Mouse (Mus musculus) gastrocnemius, postnatal 36 days (tissue): Measurements from ENCODE around the gene Arhgap24. TPM values are rescaled to one million over a fixed set of nuclear protein-coding genes. Genes with fewer than 3 reads are reported as not detected.
"Not testable (repeated sequence)": the region's sequence is repeated elsewhere in the genome, so short reads cannot be mapped to it uniquely, and the experiment has no call there.

Experiments used
- DNase-seq, 2 experiments: peaks; one replicate each; pipeline ENCODE4 v3.0.0; 2022
- intact Hi-C: fragments of 180-260 bp; cut with DNase I; formaldehyde crosslinking; loops from one replicate; pipeline ENCODE4 v1.15.1; 2025
- total RNA-seq, 2 experiments: library from RNA; stranded (reverse); gene quantifications; 2 replicates each; pipeline ENCODE4 v1.2.3; 2021

Gene Arhgap24
- total RNA-seq, 2 experiments from 2014 or later, result 17.6 to 18.5 TPM

DNA sequence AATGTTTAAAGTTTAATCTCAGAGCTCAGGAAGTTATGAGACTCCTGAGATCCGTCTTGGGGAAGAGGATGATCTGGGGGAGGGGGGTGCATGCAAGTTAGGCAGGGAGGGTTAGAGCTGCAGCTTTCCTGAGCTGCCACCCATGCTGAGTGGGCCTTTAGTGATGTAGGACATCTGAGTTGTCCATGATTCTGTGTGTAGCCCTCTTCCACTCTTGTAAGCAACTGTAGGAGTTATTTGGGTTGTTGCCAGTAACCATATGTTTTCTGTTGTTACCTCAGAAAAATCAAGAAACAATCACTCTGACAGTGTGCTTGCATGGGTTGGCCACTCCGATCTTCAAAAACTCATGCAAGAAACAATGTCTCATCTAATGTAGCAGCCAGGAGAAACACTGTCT is 370.6 kb downstream of the Arhgap24 start:
- no peak for DNase-seq
- intact Hi-C loops, result no loop called here

- DNase-seq, result no peak
- intact Hi-C loops, result no loop called here
Observed at GRCm38 (mm10) chr5:102853750-102854149, 372.6 kb downstream of the Arhgap24 start.

- DNase-seq, result no peak
- intact Hi-C loops, result no loop called here
Observed at GRCm38 (mm10) chr5:102855805-102856204, 374.6 kb downstream of the Arhgap24 start.

DNA sequence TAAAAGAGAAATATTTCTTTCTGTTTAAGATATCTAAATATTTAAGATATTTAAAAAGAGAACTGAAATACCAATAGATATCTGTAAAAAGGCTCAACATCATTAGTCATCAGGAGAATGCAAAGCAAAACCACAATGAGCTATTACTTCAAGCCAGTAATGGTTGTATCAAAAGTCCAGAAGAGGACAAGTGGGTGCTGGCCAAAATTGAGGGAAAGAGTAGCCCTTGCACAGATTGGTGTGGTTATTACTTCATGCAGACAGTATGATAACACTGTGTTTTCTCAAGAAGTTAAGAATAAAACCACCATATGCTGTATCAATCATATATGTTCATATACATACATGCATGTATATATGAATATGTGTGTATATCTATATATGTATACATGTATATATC is 376.9 kb downstream of the Arhgap24 start:
- no peak for DNase-seq
- intact Hi-C loops, result no loop called here

DNA sequence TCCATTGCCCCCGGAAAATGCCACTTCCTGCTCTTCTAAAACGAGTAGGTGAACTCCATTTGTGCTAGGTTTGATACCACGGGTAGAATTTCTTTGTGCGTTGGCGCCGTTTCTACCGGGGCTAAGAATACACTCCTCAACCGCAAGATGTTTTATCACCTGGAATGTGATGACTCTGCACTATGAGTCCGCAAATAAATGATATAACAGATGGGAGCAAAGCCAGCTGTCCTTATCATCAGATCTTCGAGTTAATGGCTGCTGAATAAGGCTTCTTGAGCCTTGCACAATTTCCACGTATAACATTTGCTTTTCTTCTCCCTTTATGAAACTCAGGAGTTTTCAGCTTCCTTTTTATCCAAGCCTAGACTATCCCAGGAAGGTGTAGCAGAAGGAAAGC is 378.6 kb downstream of the Arhgap24 start:
- intact Hi-C loops, result no loop called here
- no peak for DNase-seq

- DNase-seq, result no peak
- intact Hi-C loops, result no loop called here
Observed at GRCm38 (mm10) chr5:102868196-102868595, 387.0 kb downstream of the Arhgap24 start.

GRCm38 (mm10) chr5:102872996-102873395 is 391.8 kb downstream of the Arhgap24 start:
- not testable (repeated sequence) for DNase-seq
- intact Hi-C loops, result loop anchor here (5.0 to 10.0 kb wide), 2 partner anchors 108 to 666 kb away; no protein-coding TSS in a partner anchor

DNA sequence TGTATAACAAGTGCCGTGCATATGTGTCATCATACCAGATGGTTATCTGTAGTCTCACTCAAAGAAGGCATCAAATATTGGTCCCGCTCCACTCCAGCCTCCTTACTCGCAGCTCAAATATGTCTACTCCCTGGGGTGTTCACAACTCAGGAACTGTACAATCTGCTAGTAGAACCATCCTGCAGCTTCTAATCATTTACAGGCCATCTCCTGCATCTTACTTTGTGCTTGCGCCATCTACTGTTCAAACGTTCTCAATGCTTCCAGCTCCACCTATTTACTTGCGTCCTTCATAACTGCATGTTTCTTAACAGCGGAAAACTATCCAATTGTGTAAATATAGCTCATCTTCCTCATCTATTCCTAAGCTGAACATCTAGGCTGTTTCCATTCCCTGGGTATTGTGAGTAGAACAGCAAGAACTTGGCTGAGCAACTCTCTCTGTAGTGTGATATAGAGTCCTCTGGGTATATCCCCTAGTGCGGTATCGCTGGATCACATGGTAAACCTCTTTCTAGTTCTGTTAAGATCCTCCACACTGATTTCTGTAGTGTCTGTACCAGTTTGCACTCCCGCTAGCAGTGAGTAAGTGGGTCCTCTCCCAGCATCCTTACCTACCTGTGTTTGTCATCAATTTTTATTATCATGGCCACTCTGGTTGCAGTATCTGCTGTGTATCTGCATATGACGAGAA is 393.6 kb downstream of the Arhgap24 start:
- intact Hi-C loops, result loop anchor here (5.0 to 10.0 kb wide), 2 partner anchors 110 to 667 kb away; no protein-coding TSS in a partner anchor
- peak in 1 of 2 experiments; percentile 16 for DNase-seq

DNA sequence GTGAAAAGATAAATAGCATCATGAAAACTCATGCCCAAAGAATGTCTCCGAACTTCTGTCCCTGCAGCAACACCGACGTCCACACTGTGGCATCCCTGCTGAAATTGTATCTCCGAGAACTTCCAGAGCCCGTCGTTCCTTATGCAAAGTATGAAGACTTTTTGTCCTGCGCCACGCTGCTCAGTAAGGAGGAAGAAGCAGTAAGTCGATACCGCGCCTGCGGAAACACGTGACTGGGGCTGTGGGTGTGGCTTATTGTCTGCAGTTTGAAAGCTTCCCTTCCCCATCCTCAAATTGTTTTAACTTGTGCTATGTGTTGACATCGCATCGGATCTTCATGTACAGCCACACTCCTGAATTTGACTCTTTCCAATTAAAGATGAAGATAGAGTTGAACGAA is 394.4 kb downstream of the Arhgap24 start:
- intact Hi-C loops, result loop anchor here (2.0 to 10.0 kb wide), 2 partner anchors 111 to 171 kb away; no protein-coding TSS in a partner anchor
- no peak for DNase-seq

DNA sequence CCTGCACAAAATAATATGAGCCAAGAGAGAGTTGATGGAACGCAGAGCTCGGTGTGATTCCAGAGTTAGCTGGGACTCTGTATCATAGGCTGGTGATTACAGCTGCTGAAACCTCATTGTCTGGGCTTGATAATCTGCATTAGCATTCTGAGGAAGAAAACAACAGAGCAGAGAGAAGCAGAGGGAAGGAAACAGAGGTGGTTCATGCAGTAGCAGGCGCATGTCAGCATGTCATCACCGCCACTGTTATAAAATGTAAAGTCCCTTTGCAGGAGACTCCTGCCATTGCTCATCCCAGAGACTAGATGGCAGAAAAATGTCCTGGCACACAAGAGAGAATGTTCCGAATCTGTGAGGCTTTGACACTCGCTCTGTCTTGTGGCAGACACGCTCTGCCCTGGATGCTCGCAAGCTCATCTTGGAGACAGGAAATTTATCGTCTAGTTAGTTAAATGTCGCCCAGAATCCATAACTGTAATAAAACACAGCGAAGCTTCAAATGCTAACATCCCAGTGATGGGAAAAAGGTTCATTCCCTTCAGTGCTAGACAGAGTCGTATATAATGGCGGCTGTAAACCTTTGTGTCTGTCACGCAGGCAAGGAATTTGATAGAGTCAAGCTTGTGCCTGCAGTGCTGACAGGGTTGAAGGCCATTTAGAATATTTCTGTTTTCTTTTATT is 407.4 kb downstream of the Arhgap24 start:
- DNase-seq, result no peak
- intact Hi-C loops, result no loop called here

DNA sequence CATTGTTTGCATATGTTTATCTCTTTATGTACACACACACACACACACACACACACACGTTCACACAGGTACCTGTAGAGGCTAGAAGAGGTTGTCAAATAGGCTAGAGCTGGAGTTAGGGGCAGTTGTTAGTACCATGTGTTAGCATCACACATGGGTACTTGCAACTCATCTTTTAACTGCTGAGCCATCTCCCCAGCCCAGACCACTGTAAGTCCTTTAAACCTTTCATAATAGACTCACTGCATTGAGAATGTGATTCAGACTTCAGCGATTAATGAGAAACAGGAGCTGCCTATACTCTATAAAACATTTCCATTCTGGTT is 407.9 kb downstream of the Arhgap24 start:
- intact Hi-C loops, result no loop called here
- DNase-seq, result no peak

- intact Hi-C loops, result no loop called here
- no peak for DNase-seq
Observed at GRCm38 (mm10) chr5:102892226-102892625, 411.0 kb downstream of the Arhgap24 start.

GRCm38 (mm10) chr5:102898301-102898700 is 417.1 kb downstream of the Arhgap24 start:
- intact Hi-C loops, result no loop called here
- DNase-seq, result no peak

DNA sequence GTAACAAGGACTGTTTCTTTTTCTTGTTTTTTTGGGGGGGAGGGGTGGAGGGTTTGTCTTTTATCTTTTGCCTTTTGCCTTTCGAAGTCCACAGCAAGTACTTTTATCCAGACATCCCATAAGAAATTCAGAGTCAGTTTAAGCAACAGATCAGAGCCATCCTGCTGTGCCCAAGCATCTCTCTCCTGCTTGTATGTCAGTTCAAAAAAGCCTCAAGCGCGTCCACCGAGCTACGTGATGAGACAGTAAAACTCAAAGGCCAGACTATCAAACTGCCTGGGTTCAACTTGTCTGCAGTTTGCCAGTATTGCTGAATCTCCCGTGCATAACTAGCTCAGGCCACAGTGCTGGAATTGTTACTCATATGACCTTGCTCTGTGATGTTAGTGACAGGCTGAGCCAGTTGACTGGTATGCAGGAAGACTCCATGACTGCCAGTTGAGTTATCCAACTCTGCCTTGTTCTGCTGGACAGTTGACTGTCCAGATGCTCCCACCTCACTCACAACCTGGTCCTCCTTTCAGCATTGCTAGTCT is 418.6 kb downstream of the Arhgap24 start:
- no peak for DNase-seq
- intact Hi-C loops, result no loop called here

- intact Hi-C loops, result no loop called here
- DNase-seq, result no peak
Observed at GRCm38 (mm10) chr5:102901176-102901575, 420.0 kb downstream of the Arhgap24 start.

- no peak for DNase-seq
- intact Hi-C loops, result no loop called here
Observed at GRCm38 (mm10) chr5:102903487-102903886, 422.3 kb downstream of the Arhgap24 start.

DNA sequence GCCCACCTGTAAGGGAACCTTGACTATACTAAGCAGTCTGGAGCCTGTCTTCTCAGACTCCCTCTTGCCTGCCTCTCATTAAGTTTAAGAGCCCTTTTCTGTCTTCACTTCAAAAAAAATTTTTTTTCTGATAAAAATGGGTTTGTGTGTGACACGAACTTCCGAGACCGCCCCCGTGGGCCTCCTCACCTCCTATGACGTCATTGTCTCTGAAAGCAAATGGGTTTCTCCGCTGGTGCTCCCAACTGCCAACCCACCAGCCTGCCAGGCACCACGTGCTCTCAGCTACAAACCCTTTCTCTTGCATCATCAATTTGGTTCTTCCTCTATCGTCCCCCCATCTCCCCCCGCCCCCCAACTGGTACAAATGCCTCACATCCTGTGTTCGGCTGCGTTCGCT is 422.9 kb downstream of the Arhgap24 start:
- DNase-seq, result no peak
- intact Hi-C loops, result no loop called here

- intact Hi-C loops, result no loop called here
- no peak for DNase-seq
Observed at GRCm38 (mm10) chr5:102905441-102906211, 424.4 kb downstream of the Arhgap24 start.

DNA sequence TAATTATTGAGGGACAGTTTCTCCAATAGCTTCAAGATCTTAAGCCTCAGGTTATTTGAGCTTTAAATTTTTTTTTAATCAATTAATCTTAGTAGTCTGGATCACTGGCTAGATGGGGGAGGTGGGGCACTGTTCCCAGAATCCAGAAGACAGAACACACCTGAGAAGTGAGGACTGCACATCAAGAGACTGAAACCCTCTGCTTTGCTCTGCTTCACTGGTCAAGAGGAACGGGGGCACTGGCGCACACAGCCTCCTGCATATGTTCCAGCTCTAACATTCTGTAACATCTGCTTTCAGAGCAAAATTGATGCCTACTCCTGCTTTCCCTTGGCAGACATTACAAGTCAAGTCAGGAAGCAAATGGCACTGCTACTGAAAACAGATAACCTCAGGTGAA is 439.0 kb downstream of the Arhgap24 start:
- intact Hi-C loops, result no loop called here

DNA sequence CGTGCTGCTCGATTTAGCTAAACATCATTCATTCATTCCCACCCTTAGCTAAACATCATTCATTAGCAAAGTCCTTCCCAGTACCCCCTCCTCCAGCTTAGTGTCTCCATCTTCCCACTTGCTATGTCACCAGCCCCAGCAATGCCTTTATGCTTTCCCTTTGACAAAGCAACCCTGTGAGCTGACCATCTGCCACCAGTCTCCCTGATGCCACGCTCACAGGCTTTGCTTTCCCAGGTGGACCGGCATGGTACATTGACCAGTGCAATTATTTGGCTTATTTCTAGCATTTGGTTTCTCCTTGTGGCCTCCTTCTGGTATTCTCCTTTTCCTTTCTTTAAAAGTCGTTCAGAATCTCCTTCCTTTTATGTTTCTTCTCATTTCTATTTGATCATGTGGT is 445.6 kb downstream of the Arhgap24 start:
- intact Hi-C loops, result no loop called here
- no peak for DNase-seq

More for the DNA sequence above, 439.0 kb downstream of the Arhgap24 start:
- no peak for DNase-seq

GRCm38 (mm10) chr5:102930161-102930560 is 449.0 kb downstream of the Arhgap24 start:
- intact Hi-C loops, result no loop called here

More at GRCm38 (mm10) chr5:102930161-102930560, 449.0 kb downstream of the Arhgap24 start:
- no peak for DNase-seq
